Mouse (Mus musculus) heart, adult 11 months (tissue): Measurements from ENCODE around the gene Tmprss11f.
"Not testable (repeated sequence)": the region's sequence is repeated elsewhere in the genome, so short reads cannot be mapped to it uniquely, and the experiment has no call there.

Experiments used
- DNase-seq: peaks from one replicate; pipeline ENCODE4 v3.0.0; 2022

Gene Tmprss11f

GRCm38 (mm10) chr5:86632324-86632723 lies at the start of gene Tmprss11f:
Gene Tmprss11f, minus strand, starts transcription at chr5:86632424.
- no peak for DNase-seq

- no peak for DNase-seq
Measured at GRCm38 (mm10) chr5:86676262-86676661, 44.0 kb upstream of the Tmprss11f start, which contains the start of gene Tmprss11b. Gene Tmprss11b, minus strand, starts transcription at chr5:86676362.

GRCm38 (mm10) chr5:86649185-86649584 lies 17.0 kb upstream of the Tmprss11f start:
- not testable (repeated sequence) for DNase-seq

GRCm38 (mm10) chr5:86640795-86641194 lies 8.6 kb upstream of the Tmprss11f start:
- no peak for DNase-seq

GRCm38 (mm10) chr5:86630700-86631099 lies 1.5 kb downstream of the Tmprss11f start:
- no peak for DNase-seq

GRCm38 (mm10) chr5:86621778-86622177 lies 10.4 kb downstream of the Tmprss11f start:
- DNase-seq, result no peak

- DNase-seq, result no peak
Measured at GRCm38 (mm10) chr5:86585896-86586295, 46.3 kb downstream of the Tmprss11f start.

GRCm38 (mm10) chr5:86582618-86583017 lies 49.6 kb downstream of the Tmprss11f start:
- DNase-seq, result peak; percentile 66

- no peak for DNase-seq
Measured at GRCm38 (mm10) chr5:86581998-86582397, 50.2 kb downstream of the Tmprss11f start.

- DNase-seq, result not testable (repeated sequence)
Measured at GRCm38 (mm10) chr5:86578761-86579160, 53.5 kb downstream of the Tmprss11f start.

- no peak for DNase-seq
Measured at GRCm38 (mm10) chr5:86546693-86547092, 85.5 kb downstream of the Tmprss11f start.

GRCm38 (mm10) chr5:86540601-86541000 lies 91.6 kb downstream of the Tmprss11f start:
- no peak for DNase-seq

GRCm38 (mm10) chr5:86528725-86529124 lies 103.5 kb downstream of the Tmprss11f start:
- DNase-seq, result no peak

- no peak for DNase-seq
Measured at GRCm38 (mm10) chr5:86518500-86518899, 113.7 kb downstream of the Tmprss11f start, which contains the start of gene Tmprss11g. Gene Tmprss11g, minus strand, starts transcription at chr5:86518600.

- DNase-seq, result no peak
Measured at GRCm38 (mm10) chr5:86511538-86511937, 120.7 kb downstream of the Tmprss11f start.

GRCm38 (mm10) chr5:86493453-86493852 lies 138.8 kb downstream of the Tmprss11f start:
- no peak for DNase-seq

- no peak for DNase-seq
Measured at GRCm38 (mm10) chr5:86482562-86482961, 149.7 kb downstream of the Tmprss11f start.

GRCm38 (mm10) chr5:86482031-86482430 lies 150.2 kb downstream of the Tmprss11f start:
- no peak for DNase-seq

- no peak for DNase-seq
Measured at GRCm38 (mm10) chr5:86473859-86474258, 158.4 kb downstream of the Tmprss11f start.
